Mouse (Mus musculus): ENCODE results near the gene 2610507B11Rik. TPM values are rescaled to one million over a fixed set of nuclear protein-coding genes. Genes with fewer than 3 reads are reported as not detected.

2610507B11Rik gene
- polyA plus RNA-seq, 1 experiment from 2014 or later, result 57.4 TPM

GRCm38 (mm10) chr11:78310861-78311511, 49.4 kb downstream of the 2610507B11Rik start:
- Histone ChIP-seq H3K4me3 (ENCODE audit: low read length) (no peak overlapping the region), H3K27ac (ENCODE audit: low read depth, low read length) (no peak overlapping the region; the same call in 1 of the 2 replicates), H3K36me3 (ENCODE audit: control insufficient read depth, insufficient read depth, low read length) (no peaks in the 10 kb centered on the region), H3K4me2 (ENCODE audit: low read length) (no peak overlapping the region), H3K4me1 (ENCODE audit: control insufficient read depth, insufficient read depth, low read depth, low read length) (no peaks in the 10 kb centered on the region), H3K9ac (ENCODE audit: low read depth, low read length) (no peak overlapping the region), H3K27me3 (replicated peaks; ENCODE audit: control insufficient read depth, insufficient read depth, low read length) (no peaks in the 10 kb centered on the region), H3K9me3 (ENCODE audit: control insufficient read depth, low read length) (no peaks in the 10 kb centered on the region)
- 78% methylated on average over 8 of the region's 8 CpGs for WGBS
- peak; percentile 74; the same call in 1 of the 2 replicates for ATAC-seq

GRCm38 (mm10) chr11:78313662-78314061, 52.1 kb downstream of the 2610507B11Rik start:
- Histone ChIP-seq H3K9ac (ENCODE audit: low read depth, low read length) (no peak overlapping the region), H3K27ac (ENCODE audit: low read depth, low read length) (no peak overlapping the region), H3K27me3 (replicated peaks; ENCODE audit: control insufficient read depth, insufficient read depth, low read length) (no peaks in the 10 kb centered on the region), H3K4me3 (ENCODE audit: low read length) (no peak overlapping the region), H3K4me2 (ENCODE audit: low read length) (no peak overlapping the region), H3K36me3 (ENCODE audit: control insufficient read depth, insufficient read depth, low read length) (no peaks in the 10 kb centered on the region), H3K4me1 (ENCODE audit: control insufficient read depth, insufficient read depth, low read depth, low read length) (no peaks in the 10 kb centered on the region), H3K9me3 (ENCODE audit: control insufficient read depth, low read length) (no peaks in the 10 kb centered on the region)
- ATAC-seq, result no peak
- WGBS, result 93% methylated on average over 2 of the region's 2 CpGs

- Histone ChIP-seq H3K27me3 (replicated peaks; ENCODE audit: control insufficient read depth, insufficient read depth, low read length) (no peaks in the 10 kb centered on the region), H3K36me3 (ENCODE audit: control insufficient read depth, insufficient read depth, low read length) (no peaks in the 10 kb centered on the region; the same call in 1 of the 2 replicates), H3K9me3 (ENCODE audit: control insufficient read depth, low read length) (no peaks in the 10 kb centered on the region), H3K4me1 (ENCODE audit: control insufficient read depth, insufficient read depth, low read depth, low read length) (peaks cover 3% of the 10 kb centered on the region; the same call in 1 of the 2 replicates), H3K9ac (ENCODE audit: low read depth, low read length) (no peak overlapping the region), H3K4me3 (ENCODE audit: low read length) (no peak overlapping the region), H3K4me2 (ENCODE audit: low read length) (no peak overlapping the region), H3K27ac (ENCODE audit: low read depth, low read length) (no peak overlapping the region)
- no peak for ATAC-seq
- WGBS, result 75% methylated on average over 2 of the region's 2 CpGs
These were observed 56.9 kb downstream of the 2610507B11Rik start for GRCm38 (mm10) chr11:78318411-78318810.

DNA sequence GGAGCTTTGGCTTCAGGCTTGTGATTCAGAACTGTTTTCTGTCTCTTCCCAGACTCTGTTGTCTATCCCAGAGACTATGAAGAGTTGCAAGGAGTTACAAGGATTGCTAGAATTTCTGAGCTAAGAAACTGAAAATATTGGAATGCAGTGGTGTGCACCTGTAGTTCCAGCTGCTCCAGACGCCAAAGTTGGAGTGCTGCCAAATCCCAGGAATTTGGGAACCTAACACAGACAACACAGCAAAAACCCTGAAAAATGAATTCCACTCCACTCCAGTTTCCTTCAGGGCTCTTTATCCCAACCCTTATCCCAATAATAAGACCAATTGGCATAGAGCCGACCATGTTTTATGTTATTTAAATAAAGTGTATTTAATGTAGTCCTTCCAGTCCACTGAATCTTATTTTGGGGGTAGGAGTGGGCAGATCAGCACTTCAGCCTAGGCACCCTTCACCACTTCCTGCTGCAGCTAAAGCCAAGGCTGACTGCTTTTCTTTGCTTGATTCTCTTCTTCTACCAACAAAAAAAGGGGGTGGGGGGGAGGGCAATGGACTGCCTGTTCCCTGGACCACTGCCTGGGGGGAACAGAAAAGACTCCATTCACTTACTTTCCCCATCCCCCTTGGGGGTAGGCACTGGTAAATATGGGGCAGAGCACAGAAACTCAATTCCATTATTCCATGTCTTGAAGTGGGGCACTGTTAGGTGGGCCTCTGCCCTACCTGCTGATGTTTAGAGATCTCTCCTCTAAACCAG, 60.7 kb downstream of the 2610507B11Rik start:
- ATAC-seq, result peak; percentile 82
- no peaks in the 10 kb centered on the region for H3K27me3 ChIP-seq (replicated peaks; ENCODE audit: control insufficient read depth, insufficient read depth, low read length)
- no peaks in the 10 kb centered on the region for H3K9me3 ChIP-seq (ENCODE audit: control insufficient read depth, low read length)
- no peaks in the 10 kb centered on the region; the same call in 1 of the 2 replicates for H3K36me3 ChIP-seq (ENCODE audit: control insufficient read depth, insufficient read depth, low read length)
- H3K27ac ChIP-seq (ENCODE audit: low read depth, low read length), result peak overlapping the region; percentile 76
- peak overlapping the region; percentile 39 for H3K4me3 ChIP-seq (ENCODE audit: low read length)
- peaks cover 3% of the 10 kb centered on the region; the same call in 1 of the 2 replicates for H3K4me1 ChIP-seq (ENCODE audit: control insufficient read depth, insufficient read depth, low read depth, low read length)
- peak overlapping the region; percentile 47 for H3K9ac ChIP-seq (ENCODE audit: low read depth, low read length)
- H3K4me2 ChIP-seq (ENCODE audit: low read length), result peak overlapping the region; percentile 42
- 52% methylated on average over 2 of the region's 2 CpGs for WGBS

- H3K4me1 ChIP-seq (ENCODE audit: control insufficient read depth, insufficient read depth, low read depth, low read length), result peaks cover 3% of the 10 kb centered on the region; the same call in 1 of the 2 replicates
- peak within 1 kb of the TSS; percentile 47 for H3K9ac ChIP-seq (ENCODE audit: low read depth, low read length)
- H3K27me3 ChIP-seq (replicated peaks; ENCODE audit: control insufficient read depth, insufficient read depth, low read length), result no peaks in the 10 kb centered on the region
- ATAC-seq, result peak; percentile 88
- WGBS, result 10% methylated on average over 15 of the region's 15 CpGs
- H3K9me3 ChIP-seq (ENCODE audit: control insufficient read depth, low read length), result no peaks in the 10 kb centered on the region
- peak within 1 kb of the TSS; percentile 76 for H3K27ac ChIP-seq (ENCODE audit: low read depth, low read length)
- peak within 1 kb of the TSS; percentile 42 for H3K4me2 ChIP-seq (ENCODE audit: low read length)
- peak within 1 kb of the TSS; percentile 39 for H3K4me3 ChIP-seq (ENCODE audit: low read length)
- no peaks in the 10 kb centered on the region; the same call in 1 of the 2 replicates for H3K36me3 ChIP-seq (ENCODE audit: control insufficient read depth, insufficient read depth, low read length)
These were observed 61.3 kb downstream of the 2610507B11Rik start, which contains the start of gene Aldoc for GRCm38 (mm10) chr11:78322860-78323259. Gene Aldoc, plus strand, starts transcription at chr11:78322968.

GRCm38 (mm10) chr11:78324000-78324785, 62.6 kb downstream of the 2610507B11Rik start:
- Histone ChIP-seq H3K4me3 (ENCODE audit: low read length) (peak overlapping the region; percentile 39), H3K9ac (ENCODE audit: low read depth, low read length) (peak overlapping the region; percentile 17; the same call in 1 of the 2 replicates), H3K4me1 (ENCODE audit: control insufficient read depth, insufficient read depth, low read depth, low read length) (peaks cover 8% of the 10 kb centered on the region), H3K36me3 (ENCODE audit: control insufficient read depth, insufficient read depth, low read length) (no peaks in the 10 kb centered on the region; the same call in 1 of the 2 replicates), H3K4me2 (ENCODE audit: low read length) (peak overlapping the region; percentile 42), H3K9me3 (ENCODE audit: control insufficient read depth, low read length) (no peaks in the 10 kb centered on the region), H3K27ac (ENCODE audit: low read depth, low read length) (peak overlapping the region; percentile 76), H3K27me3 (replicated peaks; ENCODE audit: control insufficient read depth, insufficient read depth, low read length) (no peaks in the 10 kb centered on the region)
- 68% methylated on average over 15 of the region's 15 CpGs for WGBS
- peak; percentile 48; the same call in 1 of the 2 replicates for ATAC-seq

- 85% methylated on average over 12 of the region's 12 CpGs for WGBS
These were observed 63.4 kb downstream of the 2610507B11Rik start for GRCm38 (mm10) chr11:78324965-78325364.

DNA sequence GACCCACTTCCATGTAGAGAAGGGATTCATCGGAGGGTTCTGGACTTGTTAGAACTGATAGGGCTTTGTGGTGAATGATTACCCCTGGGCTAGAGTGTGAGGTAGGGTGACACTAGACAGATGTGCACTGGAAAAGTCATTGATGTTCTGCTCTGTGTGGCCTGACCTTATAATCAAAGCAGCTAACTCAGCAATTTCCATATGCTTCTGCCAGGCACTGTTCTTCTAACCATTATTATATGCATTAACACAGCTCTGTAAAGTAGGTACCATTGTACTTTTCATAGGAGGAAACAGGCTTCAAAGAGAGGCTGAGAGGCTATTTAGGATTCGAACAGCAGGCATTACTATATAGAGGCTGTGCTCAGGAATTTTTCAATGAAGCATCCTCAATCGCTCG, 65.7 kb downstream of the 2610507B11Rik start:
- ATAC-seq, result no peak
- 90% methylated on average over 4 of the region's 4 CpGs for WGBS
- H3K9ac ChIP-seq (ENCODE audit: low read depth, low read length), result no peak overlapping the region
- peaks cover 13% of the 10 kb centered on the region for H3K4me1 ChIP-seq (ENCODE audit: control insufficient read depth, insufficient read depth, low read depth, low read length)
- H3K27ac ChIP-seq (ENCODE audit: low read depth, low read length), result no peak overlapping the region
- no peaks in the 10 kb centered on the region for H3K27me3 ChIP-seq (replicated peaks; ENCODE audit: control insufficient read depth, insufficient read depth, low read length)
- H3K4me2 ChIP-seq (ENCODE audit: low read length), result no peak overlapping the region
- no peaks in the 10 kb centered on the region for H3K36me3 ChIP-seq (ENCODE audit: control insufficient read depth, insufficient read depth, low read length)
- H3K4me3 ChIP-seq (ENCODE audit: low read length), result no peak overlapping the region
- no peaks in the 10 kb centered on the region for H3K9me3 ChIP-seq (ENCODE audit: control insufficient read depth, low read length)

More at GRCm38 (mm10) chr11:78324965-78325364, 63.4 kb downstream of the 2610507B11Rik start:
- Histone ChIP-seq H3K4me1 (ENCODE audit: control insufficient read depth, insufficient read depth, low read depth, low read length) (peaks cover 13% of the 10 kb centered on the region), H3K36me3 (ENCODE audit: control insufficient read depth, insufficient read depth, low read length) (no peaks in the 10 kb centered on the region; the same call in 1 of the 2 replicates), H3K9ac (ENCODE audit: low read depth, low read length) (no peak overlapping the region), H3K27ac (ENCODE audit: low read depth, low read length) (peak overlapping the region; percentile 67), H3K4me3 (ENCODE audit: low read length) (peak overlapping the region; percentile 39), H3K4me2 (ENCODE audit: low read length) (peak overlapping the region; percentile 42), H3K9me3 (ENCODE audit: control insufficient read depth, low read length) (no peaks in the 10 kb centered on the region), H3K27me3 (replicated peaks; ENCODE audit: control insufficient read depth, insufficient read depth, low read length) (no peaks in the 10 kb centered on the region)
- ATAC-seq, result no peak

Measured in hindbrain, embryonic 16.5 days (tissue).